Mouse (Mus musculus): ENCODE data around the gene Olfm2.
A peak's percentile ranks its signal among the peaks of the same experiment; 100 is the strongest.

Olfm2 gene

DNA sequence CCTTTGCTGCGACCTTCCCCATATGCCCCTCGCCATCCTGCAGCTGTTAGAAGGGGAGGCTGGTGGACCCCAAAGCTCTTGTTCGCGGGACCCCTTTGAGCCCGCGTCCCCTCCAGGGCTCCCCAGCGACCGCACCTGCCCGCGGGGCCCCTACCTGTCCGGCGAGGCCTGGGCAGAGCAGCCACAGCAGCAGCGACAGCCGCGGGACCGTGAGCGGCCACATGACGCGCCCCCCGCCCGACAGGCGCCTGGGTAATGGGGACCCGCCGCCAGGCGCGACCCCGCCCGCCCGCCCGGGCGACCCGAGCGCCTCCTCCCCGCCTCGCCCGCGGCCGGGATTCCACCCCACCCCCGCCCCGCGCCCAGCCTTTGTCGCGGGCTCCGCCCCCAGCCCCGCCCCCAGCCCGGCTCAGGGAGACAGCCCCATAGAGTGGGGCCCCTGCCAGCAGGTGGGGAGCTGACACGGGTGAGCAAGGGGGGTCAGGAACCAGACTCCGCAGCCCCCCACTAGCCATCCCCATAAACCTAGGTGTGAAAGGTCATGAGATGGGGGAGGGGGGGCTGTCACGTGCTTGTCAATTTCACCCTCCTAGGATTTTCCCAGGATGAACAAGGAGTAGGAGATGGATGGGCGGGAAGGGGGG is at the start of gene Olfm2:
Gene Olfm2 (minus strand): TSS at position 333 of the 644 bp plus-strand sequence.
- DNase-seq (ENCODE audit: low spot score): peak; percentile 38

DNA sequence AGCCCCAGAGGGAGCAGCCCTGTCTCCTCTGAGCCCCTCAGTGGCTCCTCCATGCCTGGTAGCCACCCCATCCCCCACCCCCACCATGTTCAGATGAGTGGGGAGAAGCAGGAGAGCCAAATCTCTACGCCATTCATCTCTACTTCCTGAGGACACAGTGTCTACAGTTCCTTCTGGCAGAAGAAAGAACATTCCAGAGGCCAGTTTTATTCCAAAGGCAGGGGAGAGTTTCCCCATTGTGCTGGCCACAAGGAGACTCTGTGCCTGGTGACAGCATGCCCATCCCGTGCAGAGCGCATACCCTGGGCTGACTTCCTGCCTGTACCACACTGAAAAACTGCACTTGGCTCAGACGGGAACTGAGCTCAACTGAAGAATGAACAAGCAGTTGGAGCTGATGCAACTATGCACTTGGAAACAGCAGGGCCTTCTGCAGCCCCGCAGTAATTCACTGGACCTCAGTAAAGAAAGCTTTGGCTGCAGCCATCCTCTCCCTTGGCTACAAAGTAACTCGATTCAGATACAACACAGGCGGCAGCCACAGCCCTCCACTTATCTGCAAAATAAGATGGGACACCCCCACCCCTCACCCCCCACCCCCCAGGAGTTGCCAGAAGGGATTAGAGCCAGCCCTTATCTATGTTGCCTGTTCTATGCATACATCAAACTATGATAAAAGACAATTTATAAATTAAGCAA is 48.1 kb upstream of the Olfm2 start:
- DNase-seq (ENCODE audit: low spot score): peak; percentile 8

DNA sequence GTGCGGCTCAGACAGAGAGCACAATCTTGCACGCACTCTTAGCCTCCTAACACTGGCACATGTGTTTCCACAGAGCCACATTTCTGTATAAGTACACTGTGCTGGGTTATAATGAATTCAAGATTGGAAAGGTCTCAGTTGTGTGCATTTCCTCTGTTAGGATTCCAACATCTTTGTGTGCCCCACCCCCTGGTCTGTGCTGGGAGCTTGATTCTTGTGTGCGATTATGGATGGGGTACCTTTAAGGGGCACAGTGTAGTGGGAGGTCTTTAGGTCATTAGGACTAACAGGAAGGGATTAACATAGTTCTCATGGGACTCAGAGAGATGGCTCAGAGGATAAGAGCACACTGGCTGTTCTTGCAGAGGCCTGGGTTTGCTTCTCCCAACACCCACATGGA is 44.2 kb upstream of the Olfm2 start:
- DNase-seq (ENCODE audit: low spot score): peak; percentile 18

DNA sequence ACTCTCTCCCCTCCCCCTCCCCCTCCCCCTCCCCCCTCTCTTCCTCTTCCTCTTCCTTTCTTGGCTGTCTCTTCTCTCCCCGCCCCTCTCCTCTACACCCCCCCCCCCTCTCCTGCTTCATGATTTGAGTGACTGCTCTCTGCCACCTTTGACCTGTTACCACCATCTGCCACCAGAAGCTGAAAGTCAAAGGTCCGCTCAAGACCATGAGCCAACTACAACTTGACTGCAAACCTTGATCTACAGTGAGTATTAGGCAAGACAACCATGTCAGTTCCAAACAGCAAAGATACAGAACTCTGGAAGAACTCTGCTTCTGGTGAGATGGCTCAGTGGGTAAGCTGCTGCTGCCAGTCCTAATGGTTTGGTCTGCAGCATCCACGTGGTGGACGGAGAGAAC is 43.5 kb upstream of the Olfm2 start:
- no peak for DNase-seq (ENCODE audit: low spot score)

DNA sequence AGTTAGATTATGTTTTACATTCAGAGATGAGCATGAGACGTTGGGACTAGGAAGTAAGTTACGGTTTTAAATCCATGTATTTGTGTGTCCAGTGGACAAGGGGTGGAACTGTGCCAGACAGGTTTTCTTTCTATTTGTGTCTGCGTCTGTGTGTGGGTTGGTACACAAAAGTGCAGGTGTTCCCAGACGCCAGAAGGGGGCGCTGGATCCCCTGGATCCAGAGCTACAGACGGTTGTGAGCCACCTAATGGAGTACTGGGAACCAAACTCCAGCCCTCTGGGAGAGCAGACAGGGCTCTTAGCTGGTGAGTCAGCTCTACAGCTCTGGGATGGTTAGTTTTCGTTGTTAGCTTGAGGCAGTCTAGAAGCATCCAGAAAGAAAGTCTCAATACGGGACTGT is 41.8 kb upstream of the Olfm2 start:
- no peak for DNase-seq (ENCODE audit: low spot score)

DNA sequence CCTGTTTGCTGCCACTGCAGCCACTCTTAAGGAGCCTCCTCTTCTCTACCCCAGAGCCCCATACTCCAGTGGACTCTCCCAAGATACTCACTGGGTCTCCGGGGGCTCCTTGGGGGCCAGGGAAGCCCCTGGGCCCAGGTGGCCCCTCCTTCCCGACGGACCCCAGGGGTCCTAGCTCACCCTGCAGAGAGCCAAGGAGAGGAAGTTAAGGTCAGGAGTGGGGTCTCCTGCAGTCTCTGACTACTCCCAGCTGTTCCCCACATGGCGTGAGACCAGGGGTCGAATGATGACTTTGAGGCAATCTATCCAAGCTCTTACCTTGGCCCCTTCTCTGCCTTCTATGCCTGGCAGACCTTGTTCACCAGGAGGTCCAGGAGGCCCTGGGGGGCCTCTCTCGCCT is 38.9 kb upstream of the Olfm2 start:
- DNase-seq (ENCODE audit: low spot score): no peak

DNA sequence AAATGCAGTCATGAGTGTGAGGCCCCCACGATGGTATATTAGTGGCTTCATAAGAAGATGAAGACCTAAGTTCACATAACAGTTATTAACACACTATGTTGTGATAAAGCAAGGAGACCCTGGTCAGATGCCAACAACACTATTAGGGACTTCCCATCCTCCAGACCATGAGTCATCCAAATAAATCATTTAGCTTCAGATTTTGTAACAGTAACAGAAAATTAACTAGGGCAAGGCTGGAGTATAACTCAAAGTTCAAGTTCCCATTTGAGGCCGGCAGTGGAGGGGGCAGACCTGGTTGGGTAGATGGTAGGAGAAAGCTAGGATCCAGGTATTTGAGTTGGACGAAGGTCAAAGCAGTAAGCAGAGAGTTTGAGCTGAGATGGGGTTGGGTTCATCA is 35.1 kb upstream of the Olfm2 start:
- no peak for DNase-seq (ENCODE audit: low spot score)

DNA sequence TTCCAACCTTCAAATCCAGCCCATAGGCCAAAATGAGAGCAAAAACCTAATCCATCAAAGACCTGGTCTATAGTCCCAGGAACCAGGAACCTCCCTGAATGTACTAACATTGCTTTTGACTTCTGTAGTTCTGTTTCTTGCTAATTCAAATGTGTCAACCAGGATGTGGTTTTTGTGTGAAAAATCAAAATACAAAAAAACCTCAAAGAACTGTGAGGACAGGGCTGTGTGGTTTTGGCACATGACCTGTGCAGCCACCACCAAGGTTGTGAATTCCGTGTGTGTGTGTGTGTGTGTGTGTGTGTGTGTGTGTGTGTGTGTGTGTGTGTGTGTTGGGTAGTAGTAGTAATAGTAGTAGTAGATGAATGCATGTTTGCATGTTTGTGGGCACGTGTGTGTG is 19.1 kb upstream of the Olfm2 start:
- no peak for DNase-seq (ENCODE audit: low spot score)

DNA sequence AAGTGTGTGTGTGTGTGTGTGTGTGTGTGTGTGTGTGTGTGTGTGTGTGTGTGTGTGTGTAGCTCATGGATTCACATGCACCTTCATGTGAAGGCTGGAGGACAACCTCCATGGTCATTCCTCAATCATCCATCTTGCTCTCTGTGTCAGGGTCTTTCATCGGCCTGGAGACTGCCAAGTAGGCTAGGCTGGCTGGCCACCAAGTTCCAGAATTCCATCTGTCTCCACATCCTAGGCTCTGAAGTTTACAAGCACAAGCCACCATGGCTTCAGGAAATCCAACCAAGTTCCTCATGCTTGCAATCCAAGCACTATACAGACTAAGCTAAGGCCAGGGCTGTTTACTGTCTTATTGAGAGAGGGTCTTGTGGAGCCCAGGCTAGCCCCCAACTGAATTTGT is 16.9 kb upstream of the Olfm2 start:
- DNase-seq (ENCODE audit: low spot score): no peak

DNA sequence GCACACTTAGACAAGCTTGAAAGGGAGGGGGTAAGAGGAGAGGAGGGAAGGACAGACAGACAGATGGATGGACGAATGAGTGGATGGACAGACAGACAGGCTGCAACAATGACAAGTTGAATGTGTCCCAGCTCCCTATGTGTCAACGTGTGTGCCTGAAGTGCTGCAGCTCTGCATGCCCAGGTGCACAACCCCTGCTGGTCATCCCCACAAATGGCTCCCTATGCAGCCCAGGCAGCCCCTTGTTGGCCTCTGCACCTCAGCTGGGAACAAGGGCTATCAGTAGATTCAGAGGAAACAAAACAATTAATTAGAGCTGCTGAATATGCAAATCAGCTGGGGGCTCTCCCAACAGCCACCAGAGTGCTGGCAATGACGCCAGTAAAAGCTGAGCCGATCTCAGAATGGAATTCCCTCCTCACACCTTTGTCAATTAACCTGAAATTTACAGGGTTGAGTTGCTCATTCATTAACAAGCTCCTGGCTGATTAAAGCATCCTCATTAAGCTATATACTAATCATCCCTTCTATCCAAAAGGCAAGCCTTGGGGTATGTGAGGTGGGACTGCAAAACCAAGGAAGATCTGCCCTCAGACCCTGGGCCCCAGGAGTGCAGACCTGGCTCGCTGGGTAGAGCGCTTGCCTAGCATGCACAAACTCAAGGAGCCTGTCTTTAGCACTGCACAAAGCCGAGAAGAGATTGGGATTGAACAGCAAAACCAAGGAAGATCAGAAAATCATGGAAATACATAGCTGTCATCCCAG is 16.2 kb upstream of the Olfm2 start:
- no peak for DNase-seq (ENCODE audit: low spot score)

DNA sequence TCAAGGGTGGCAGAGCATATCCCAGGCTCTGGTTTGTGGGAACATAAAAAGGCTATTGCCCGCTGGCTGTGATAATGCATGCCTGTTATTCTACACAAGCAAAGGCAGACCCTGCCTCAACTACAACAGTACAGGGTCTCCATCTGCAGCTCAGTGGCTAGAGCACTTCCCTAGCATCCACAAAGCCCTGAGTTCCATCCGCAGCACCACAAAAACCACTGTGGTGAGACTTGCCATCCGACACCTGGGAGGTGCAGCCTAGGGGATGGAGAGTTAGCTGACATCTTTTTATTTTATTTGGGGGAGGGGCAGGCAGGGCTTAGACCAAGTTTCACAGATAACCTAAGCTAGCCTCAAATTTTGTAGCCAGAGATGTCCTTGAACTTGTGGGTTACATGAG is 15.2 kb upstream of the Olfm2 start:
- no peak for DNase-seq (ENCODE audit: low spot score)

DNA sequence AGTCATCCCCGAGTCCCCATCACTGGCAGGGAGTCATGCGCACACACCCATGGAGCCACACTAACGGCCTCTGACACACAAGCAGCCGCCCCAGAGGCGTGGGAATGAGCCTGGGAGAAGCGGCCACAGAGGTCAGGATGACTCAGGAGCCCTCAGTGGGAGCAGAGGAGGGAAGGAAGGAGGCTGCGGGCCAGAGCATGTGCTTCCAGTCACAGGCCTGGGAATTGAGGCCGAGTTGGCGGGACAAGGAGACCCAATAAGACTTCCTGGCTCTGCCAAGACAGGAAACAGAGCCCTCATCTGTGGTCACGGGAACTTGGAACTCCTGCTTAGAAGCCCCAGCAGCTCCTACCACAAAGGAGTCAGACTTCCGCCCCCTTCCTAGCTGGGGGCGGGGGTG is 14.7 kb upstream of the Olfm2 start:
- no peak for DNase-seq (ENCODE audit: low spot score)

DNA sequence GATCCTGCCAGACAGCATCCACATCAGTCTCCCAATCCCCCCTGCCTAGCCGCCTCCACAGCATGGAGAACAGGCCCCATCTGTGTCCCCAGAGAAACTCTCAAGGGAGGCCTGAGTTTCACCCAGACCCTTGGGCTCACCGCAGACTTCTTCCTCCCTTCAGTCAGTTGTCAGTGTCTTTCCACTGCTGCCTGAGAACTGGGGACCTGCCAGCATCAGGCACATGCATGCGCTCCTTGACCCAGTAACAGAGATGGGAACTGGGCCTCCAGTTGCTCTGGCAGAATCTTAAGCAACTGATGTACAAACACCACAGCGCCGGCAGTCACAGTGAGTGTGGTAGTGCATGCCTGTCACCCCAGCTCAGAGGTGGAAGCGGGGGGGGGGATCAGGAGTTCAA is 12.7 kb upstream of the Olfm2 start:
- no peak for DNase-seq (ENCODE audit: low spot score)

DNA sequence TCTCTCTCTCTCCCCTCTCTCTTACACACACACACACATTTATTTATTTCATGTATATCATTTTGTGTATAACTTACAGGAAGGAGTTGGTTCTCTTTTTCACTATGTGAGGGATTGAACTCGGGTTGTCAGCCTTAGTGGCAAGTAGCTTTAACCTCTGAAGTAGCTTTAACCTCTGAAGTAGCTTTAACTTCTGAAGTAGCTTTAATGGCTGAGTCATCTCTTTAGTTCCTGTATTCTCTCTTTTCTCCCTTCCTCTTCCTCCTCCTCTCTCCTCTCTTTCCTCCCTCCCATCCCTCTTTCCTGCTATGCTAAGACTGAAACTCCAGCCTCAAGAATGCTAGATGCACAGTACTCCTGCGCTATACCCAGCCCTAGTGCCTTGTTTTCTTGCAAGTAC is 12.1 kb upstream of the Olfm2 start:
- no peak for DNase-seq (ENCODE audit: low spot score)

DNA sequence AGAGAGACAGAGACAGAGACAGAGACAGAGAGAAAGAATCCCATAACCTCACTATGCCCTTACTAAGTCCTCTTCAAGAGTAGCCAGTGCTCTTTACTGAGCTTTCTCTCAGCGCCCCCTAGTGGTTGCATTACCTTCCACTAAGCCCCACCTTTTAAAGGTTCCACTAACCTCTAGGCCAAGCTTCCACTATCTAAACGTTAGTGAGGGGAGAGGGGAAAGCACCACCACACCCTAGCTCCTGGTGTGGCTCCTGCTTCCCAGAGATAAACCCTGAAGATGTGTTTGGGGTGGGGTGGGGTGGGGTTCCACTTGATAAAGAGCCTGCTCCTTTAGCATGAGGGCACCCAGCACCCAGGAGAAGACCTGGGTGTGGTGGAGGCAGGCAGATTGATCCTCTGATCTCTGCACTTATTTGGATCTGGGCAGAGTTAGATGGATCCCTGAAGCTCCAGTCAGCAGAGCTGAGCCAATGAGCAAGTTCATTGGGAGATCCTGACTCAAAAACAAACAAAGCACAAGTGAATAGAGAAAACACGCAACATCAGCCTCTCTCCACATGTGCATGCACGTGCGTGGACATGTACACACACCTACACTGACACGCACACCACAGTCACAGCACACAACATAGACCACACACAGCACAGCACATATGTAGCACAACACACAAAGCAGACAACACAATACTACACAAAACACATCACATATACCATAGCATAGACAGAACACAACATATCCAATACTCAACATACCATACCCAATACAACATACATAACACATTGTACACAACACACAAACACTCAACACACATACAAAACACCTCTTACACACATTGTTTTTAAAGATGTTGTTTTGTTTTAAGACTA is 11.2 kb upstream of the Olfm2 start:
- DNase-seq (ENCODE audit: low spot score): peak; percentile 82

DNA sequence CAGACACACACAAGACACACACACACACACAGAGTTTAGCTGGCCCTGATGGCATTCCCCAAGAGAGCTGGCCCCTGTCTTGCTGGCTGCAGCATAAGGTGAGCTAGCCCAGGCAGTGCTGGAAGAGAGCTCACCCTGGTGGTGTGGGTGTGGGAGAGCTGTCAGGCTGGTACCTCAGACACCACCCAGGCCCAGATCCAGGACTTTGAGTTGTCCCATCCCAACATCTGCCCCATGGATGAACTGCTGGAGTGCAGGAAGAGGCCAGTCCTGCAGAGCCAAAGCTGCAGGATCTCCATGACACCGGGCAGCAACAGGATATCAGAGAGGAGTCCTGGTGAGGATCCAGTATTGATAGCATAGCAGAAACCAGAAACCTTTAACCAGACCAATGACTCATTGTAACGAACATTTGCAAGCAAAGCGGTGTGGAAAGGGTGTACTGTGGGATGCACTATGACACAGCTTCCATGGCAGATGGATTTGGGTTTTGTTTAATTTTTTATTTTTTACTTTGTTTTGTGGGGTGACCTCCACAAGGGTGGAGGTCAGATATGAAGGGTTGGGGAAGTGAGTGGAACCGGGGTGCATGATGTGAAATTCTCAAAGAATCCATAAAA is 10.0 kb upstream of the Olfm2 start:
- no peak for DNase-seq (ENCODE audit: low spot score)

DNA sequence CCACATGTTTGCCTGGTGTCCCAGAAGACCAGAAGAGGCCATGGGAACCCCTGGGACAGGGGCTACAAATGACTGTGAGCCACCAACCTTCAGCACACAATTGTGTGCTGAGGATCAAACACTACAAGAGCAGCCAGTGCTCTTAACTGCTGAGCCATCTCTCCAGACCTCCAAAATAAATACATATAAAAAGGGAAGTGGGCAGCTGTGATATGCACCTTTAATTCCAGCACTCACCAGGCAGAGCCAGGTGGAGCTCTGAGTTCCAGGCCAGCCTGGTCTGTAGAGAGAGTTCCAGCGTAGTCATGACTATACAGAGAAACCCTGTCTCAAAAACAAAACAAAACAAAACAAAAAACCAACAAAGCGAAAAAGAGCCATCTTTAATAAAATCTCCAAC is 8.2 kb upstream of the Olfm2 start:
- DNase-seq (ENCODE audit: low spot score): no peak

DNA sequence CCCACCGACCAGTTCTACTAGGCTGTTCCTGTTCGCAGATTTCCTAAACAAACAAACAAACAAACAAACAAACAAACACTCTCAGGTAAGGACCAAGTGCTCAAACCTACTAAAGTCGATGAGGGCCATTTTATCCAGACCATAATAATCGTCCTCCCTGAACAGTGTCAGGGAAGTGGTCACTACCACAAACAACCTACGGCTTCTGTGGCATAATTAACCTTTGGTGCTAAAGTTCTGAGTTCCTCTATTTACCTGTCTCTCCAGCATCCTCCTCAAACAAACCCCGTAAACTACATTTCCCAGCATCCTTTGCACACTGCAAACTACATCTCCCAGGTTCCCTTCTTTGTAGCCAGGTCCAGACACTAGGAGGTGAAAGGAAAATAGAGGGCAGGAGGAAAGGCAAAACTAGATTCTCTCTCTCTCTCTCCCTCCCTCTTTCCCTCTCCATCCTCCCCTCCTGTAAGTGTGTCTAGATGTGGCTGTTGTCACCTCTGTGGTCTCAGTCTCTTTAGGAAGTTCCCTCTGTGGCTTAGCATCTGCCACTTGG is 5.4 kb upstream of the Olfm2 start:
- DNase-seq (ENCODE audit: low spot score): peak; percentile 65

DNA sequence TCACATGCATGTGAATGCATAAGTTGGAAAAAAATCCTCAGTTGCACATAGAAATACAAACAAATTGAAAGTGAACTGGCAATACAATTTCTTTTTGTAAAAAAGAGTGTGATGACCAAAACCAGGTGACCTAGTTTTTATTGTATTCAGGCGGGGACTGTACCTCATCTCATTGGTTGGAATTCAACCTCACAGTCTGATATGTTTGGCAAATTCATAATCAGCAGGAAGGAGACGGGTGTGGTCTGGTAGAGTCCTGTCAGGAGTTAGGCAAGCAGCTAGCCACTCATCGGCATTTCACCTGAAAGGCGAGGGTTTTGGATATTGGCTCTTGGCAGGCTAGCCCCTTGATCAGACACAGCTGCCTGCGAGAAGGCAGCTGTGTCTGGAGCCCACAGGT is 3.1 kb upstream of the Olfm2 start:
- DNase-seq (ENCODE audit: low spot score): no peak

DNA sequence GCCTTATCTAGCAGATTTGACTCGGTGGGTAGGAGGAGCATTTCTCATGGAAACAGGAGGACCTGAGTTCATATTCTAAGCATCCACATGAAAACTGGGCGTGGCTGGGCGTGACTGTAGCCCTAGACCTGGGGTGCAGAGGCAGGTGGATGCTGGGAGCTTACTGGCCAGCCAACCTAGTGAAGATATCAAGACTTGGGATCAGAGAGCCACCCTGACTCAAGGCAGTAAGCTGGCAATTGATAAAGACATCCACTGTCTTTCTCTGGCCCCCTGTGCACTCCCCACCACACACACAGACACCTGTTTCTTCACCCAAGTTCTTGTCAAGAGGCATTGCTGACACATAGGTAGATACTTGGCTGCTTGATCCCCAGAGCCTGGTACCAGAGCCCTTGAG is 2.4 kb upstream of the Olfm2 start:
- no peak for DNase-seq (ENCODE audit: low spot score)

DNA sequence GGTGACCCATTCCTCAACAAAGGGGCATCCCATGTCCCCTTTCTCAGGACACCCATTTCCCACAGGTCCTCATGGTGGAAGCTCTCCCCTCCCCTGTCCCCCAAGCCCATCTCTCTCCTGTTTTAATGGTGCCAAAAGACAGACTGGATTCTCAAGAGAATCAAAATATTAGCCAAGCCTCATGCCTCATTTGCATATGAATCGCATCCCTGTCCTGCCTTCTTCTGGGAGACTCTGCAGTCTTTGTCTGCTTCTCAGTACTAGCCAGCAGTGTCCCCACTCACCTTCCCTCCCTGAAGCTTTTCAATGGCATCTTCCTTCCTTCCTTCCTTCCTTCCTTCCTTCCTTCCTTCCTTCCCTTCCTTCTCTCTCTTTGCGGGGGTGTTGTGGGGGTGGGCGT is 1.5 kb upstream of the Olfm2 start:
- no peak for DNase-seq (ENCODE audit: low spot score)
